Mouse (Mus musculus) limb, embryonic 12.5 days (tissue): ENCODE data around the gene C1ql1. TPM values are rescaled to one million over a fixed set of nuclear protein-coding genes. Genes with fewer than 3 reads are reported as not detected.

Experiments
- ATAC-seq: fragments of 200-750 bp; cut with Nextera tagmentation; 2 replicates; pipeline ENCODE4 v1.8.0; 2017; ENCODE audit warnings: low read depth, moderate TSS enrichment; ENCODE audit not compliant: insufficient number of reproducible peaks, insufficient read depth, low FRiP score, low TSS enrichment
- H3K27ac ChIP-seq: fragments of 300-500 bp; sonication (generic); 2 replicates; pipeline ENCODE4 v1.5.1; 2016; ENCODE audit warnings: mild to moderate bottlenecking, moderate library complexity
- H3K27me3 ChIP-seq: fragments of 300-500 bp; sonication (generic); 2 replicates; pipeline ENCODE4 v1.6.1; 2016; ENCODE audit warnings: mild to moderate bottlenecking, moderate library complexity
- H3K36me3 ChIP-seq: fragments of 300-500 bp; sonication (generic); 2 replicates; pipeline ENCODE4 v1.6.1; 2016; ENCODE audit warnings: mild to moderate bottlenecking, moderate library complexity
- H3K4me1 ChIP-seq: fragments of 300-500 bp; sonication (generic); replicated peaks from 2 replicates; pipeline ENCODE4 v1.6.1; 2016
- H3K4me2 ChIP-seq: fragments of 300-500 bp; sonication (generic); 2 replicates; pipeline ENCODE4 v1.6.1; 2016; ENCODE audit warnings: mild to moderate bottlenecking, moderate library complexity
- H3K4me3 ChIP-seq: fragments of 300-500 bp; sonication (generic); replicated peaks from 2 replicates; pipeline ENCODE4 v1.5.1; 2016; ENCODE audit warnings: mild to moderate bottlenecking
- H3K9ac ChIP-seq: fragments of 300-500 bp; sonication (generic); replicated peaks from 2 replicates; pipeline ENCODE4 v1.6.1; 2016; ENCODE audit warnings: mild to moderate bottlenecking, moderate library complexity
- H3K9me3 ChIP-seq: fragments of 300-500 bp; sonication (generic); 2 replicates; pipeline ENCODE4 v1.6.1; 2016; ENCODE audit warnings: mild to moderate bottlenecking, moderate library complexity
- WGBS: fragments of 180-500 bp; shearing (Covaris S2); methylation state at CpG from one replicate; pipeline ENCODE4 v1.1.7; 2016; 5-methylcytosine and 5-hydroxymethylcytosine counted together
- polyA plus RNA-seq: library from polyadenylated mRNA; unstranded; fragments of >200 nt; fragmentation: Nextera tagmentation; extraction: Ambion mirVana; gene quantifications from 2 replicates; pipeline ENCODE4 v1.2.1, GENCODE M21; 2016

C1ql1 gene
- polyA plus RNA-seq: 1.3 and 1.6 TPM in 2 replicates

- no peak within 1 kb of the TSS; the same call in 1 of the 2 replicates for H3K9ac ChIP-seq
- no peak within 1 kb of the TSS for H3K27ac ChIP-seq
- H3K4me3 ChIP-seq: peak within 1 kb of the TSS; percentile 42
- no peaks in the 10 kb centered on the region for H3K9me3 ChIP-seq
- H3K4me2 ChIP-seq: peak within 1 kb of the TSS; percentile 58
- peaks cover 98% of the 10 kb centered on the region for H3K27me3 ChIP-seq
- no peaks in the 10 kb centered on the region for H3K36me3 ChIP-seq
- WGBS: under 1% methylated on average over 87 of the region's 87 CpGs
- H3K4me1 ChIP-seq: peaks cover 32% of the 10 kb centered on the region
- ATAC-seq: peak; percentile 52
Measured at GRCm38 (mm10) chr11:102946265-102946991, at the start of gene C1ql1. Gene C1ql1 (minus strand): TSS chr11:102946688.

GRCm38 (mm10) chr11:102994952-102995351 lies 48.5 kb upstream of the C1ql1 start:
- ATAC-seq: no peak
- peaks cover 15% of the 10 kb centered on the region for H3K4me1 ChIP-seq
- no peak overlapping the region for H3K27ac ChIP-seq
- H3K4me3 ChIP-seq: no peak overlapping the region
- no peaks in the 10 kb centered on the region for H3K9me3 ChIP-seq
- peaks cover 27% of the 10 kb centered on the region for H3K27me3 ChIP-seq
- H3K9ac ChIP-seq: no peak overlapping the region
- WGBS: 92% methylated on average over 18 of the region's 18 CpGs
- no peak overlapping the region for H3K4me2 ChIP-seq
- peaks cover 66% of the 10 kb centered on the region for H3K36me3 ChIP-seq

DNA sequence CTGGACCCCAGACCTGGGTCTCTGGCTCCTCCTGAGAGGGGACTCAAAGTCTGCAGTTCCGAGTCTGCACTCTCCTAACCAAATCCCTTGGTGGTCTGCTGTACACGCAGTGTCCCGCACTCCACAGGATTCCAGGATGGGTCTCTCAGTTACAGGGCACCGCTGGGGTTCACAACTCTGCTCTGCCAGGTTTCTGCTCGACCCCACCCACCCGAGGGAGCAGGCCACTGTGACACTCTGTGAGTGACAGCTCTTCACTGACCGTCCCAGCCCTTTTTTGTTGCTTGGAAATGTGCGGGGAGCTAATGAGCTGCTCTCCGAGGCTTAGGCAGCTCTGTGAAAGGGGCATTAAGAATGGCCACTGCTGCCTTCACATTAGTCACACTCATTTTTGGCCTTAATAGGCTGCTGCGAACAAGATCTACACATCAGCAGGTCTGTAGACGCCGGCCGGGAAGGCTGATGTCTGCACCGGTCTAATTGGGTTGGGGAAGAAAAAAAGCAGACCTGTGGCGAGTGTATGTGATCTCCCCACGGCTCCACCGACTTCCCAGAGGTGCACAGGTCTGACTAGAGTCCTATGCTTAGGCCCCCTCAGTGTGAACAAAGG lies 47.0 kb upstream of the C1ql1 start:
- peak; percentile 26; the same call in 1 of the 2 replicates for ATAC-seq
- Histone ChIP-seq H3K27me3 (peaks cover 41% of the 10 kb centered on the region), H3K36me3 (peaks cover 51% of the 10 kb centered on the region), H3K4me1 (peaks cover 20% of the 10 kb centered on the region), H3K9ac (no peak overlapping the region), H3K9me3 (no peaks in the 10 kb centered on the region), H3K4me3 (no peak overlapping the region), H3K27ac (no peak overlapping the region), H3K4me2 (no peak overlapping the region)
- WGBS: 52% methylated on average over 17 of the region's 17 CpGs

DNA sequence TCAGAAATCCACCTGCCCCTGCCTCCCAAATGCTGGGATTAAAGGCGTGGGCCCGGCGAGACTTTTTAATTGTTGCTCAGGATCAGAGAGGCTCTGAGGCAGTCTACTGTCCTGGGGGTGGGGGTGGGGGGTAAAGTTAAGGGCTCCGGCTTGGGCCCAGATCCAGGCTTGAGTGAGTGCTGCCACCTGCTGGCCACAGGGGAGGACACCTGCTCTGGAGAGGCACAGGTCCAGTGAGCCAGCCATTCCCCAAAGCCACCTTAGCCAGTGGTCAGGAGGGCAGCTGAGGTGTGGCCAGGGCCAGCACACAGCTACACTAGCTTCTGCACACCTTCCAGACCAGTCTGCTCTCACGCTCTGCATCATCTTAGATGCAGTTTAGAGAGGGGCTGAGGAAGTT lies 46.5 kb upstream of the C1ql1 start:
- WGBS: 2% methylated on average over 5 of the region's 5 CpGs
- H3K4me1 ChIP-seq: peaks cover 20% of the 10 kb centered on the region
- H3K9me3 ChIP-seq: no peaks in the 10 kb centered on the region
- H3K9ac ChIP-seq: no peak overlapping the region
- H3K36me3 ChIP-seq: peaks cover 45% of the 10 kb centered on the region
- H3K27me3 ChIP-seq: peaks cover 45% of the 10 kb centered on the region
- ATAC-seq: no peak
- H3K4me3 ChIP-seq: no peak overlapping the region
- H3K27ac ChIP-seq: no peak overlapping the region
- H3K4me2 ChIP-seq: no peak overlapping the region

DNA sequence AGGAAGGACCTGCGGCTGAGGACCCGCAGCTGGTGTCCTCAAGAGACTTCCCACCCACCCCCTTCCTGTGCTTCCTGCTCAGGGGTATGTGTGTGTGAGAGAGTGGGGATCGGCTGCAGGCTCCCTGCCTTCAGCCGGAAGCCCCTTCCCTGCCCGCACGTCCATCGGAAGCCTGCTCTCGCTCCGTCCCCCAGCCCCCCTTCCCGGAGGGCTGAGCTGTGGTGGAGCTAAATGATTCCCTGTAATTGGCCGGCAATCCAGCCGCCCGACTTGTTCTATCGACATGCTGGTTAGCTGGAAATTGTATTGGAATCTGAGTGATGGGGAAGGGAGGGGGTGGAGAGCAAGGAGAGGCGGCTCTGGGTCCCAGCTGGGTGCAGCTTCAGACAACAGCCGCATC lies 45.2 kb upstream of the C1ql1 start:
- H3K27ac ChIP-seq: no peak overlapping the region
- H3K36me3 ChIP-seq: peaks cover 33% of the 10 kb centered on the region
- H3K9me3 ChIP-seq: no peaks in the 10 kb centered on the region
- peaks cover 52% of the 10 kb centered on the region for H3K27me3 ChIP-seq
- 2% methylated on average over 16 of the region's 16 CpGs for WGBS
- H3K4me1 ChIP-seq: peaks cover 20% of the 10 kb centered on the region
- H3K9ac ChIP-seq: peak overlapping the region; percentile 50
- peak overlapping the region; percentile 53 for H3K4me2 ChIP-seq
- peak overlapping the region; percentile 25 for H3K4me3 ChIP-seq
- ATAC-seq: no peak

GRCm38 (mm10) chr11:102990152-102990663 lies 43.7 kb upstream of the C1ql1 start:
- 2% methylated on average over 29 of the region's 29 CpGs for WGBS
- Histone ChIP-seq H3K4me2 (peak overlapping the region; percentile 75), H3K36me3 (peaks cover 18% of the 10 kb centered on the region), H3K9me3 (no peaks in the 10 kb centered on the region), H3K27ac (no peak overlapping the region), H3K9ac (peak overlapping the region; percentile 50), H3K4me1 (peaks cover 24% of the 10 kb centered on the region), H3K4me3 (peak overlapping the region; percentile 43), H3K27me3 (peaks cover 55% of the 10 kb centered on the region)
- ATAC-seq: no peak

DNA sequence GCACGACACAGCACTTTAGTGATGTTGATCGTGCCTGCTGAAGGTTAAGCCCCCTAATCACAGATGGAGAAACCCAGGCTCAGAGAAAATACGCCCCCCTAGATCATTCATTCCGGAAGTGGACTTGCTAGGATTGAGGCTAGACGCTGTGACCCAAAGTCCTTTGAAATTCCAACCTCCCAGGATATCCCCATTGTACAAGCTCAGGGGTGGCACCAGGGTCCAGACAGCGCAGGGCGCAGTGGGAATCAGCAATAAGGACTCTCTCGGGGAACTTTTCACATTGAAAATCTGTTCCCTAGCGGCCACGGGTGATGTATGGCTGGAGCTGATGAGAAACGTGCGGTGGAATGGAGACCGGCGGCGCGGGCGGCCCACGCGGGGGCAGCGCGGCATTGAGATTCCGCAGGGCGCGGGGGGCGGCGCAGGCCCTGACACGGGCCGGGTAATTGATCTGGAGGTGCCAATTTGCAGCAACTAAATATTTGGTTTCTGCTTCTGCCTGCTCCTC lies 43.2 kb upstream of the C1ql1 start:
- peak overlapping the region; percentile 43 for H3K4me3 ChIP-seq
- 5% methylated on average over 28 of the region's 28 CpGs for WGBS
- H3K4me2 ChIP-seq: peak overlapping the region; percentile 75
- H3K36me3 ChIP-seq: peaks cover 13% of the 10 kb centered on the region
- H3K27ac ChIP-seq: no peak overlapping the region
- peaks cover 24% of the 10 kb centered on the region for H3K4me1 ChIP-seq
- peaks cover 55% of the 10 kb centered on the region for H3K27me3 ChIP-seq
- peak overlapping the region; percentile 50 for H3K9ac ChIP-seq
- no peak for ATAC-seq
- H3K9me3 ChIP-seq: no peaks in the 10 kb centered on the region

- H3K27me3 ChIP-seq: peaks cover 31% of the 10 kb centered on the region
- H3K9me3 ChIP-seq: no peaks in the 10 kb centered on the region
- no peak overlapping the region for H3K4me3 ChIP-seq
- H3K27ac ChIP-seq: no peak overlapping the region
- no peak overlapping the region for H3K9ac ChIP-seq
- H3K4me2 ChIP-seq: no peak overlapping the region
- H3K4me1 ChIP-seq: peaks cover 12% of the 10 kb centered on the region
- WGBS: 54% methylated on average over 6 of the region's 6 CpGs
- H3K36me3 ChIP-seq: no peaks in the 10 kb centered on the region
- ATAC-seq: no peak
Measured at GRCm38 (mm10) chr11:102985160-102985559, 38.7 kb upstream of the C1ql1 start.

GRCm38 (mm10) chr11:102984615-102985014 lies 38.1 kb upstream of the C1ql1 start:
- WGBS: 58% methylated on average over 4 of the region's 4 CpGs

GRCm38 (mm10) chr11:102984086-102984485 lies 37.6 kb upstream of the C1ql1 start:
- Histone ChIP-seq H3K4me1 (0 out of 2 replicates have a peak, but pooled peaks cover 4% of the 10 kb centered on the region), H3K27ac (no peak overlapping the region), H3K4me2 (no peak overlapping the region), H3K36me3 (no peaks in the 10 kb centered on the region), H3K4me3 (no peak overlapping the region), H3K9ac (no peak overlapping the region), H3K9me3 (no peaks in the 10 kb centered on the region), H3K27me3 (peaks cover 20% of the 10 kb centered on the region)
- WGBS: 91% methylated on average over 9 of the region's 9 CpGs
- no peak for ATAC-seq

More at GRCm38 (mm10) chr11:102984615-102985014, 38.1 kb upstream of the C1ql1 start:
- peaks cover 25% of the 10 kb centered on the region for H3K27me3 ChIP-seq
- ATAC-seq: no peak
- no peaks in the 10 kb centered on the region for H3K36me3 ChIP-seq
- H3K4me2 ChIP-seq: no peak overlapping the region
- no peaks in the 10 kb centered on the region for H3K9me3 ChIP-seq
- H3K4me3 ChIP-seq: no peak overlapping the region
- peaks cover 6% of the 10 kb centered on the region for H3K4me1 ChIP-seq
- no peak overlapping the region for H3K9ac ChIP-seq
- no peak overlapping the region for H3K27ac ChIP-seq

DNA sequence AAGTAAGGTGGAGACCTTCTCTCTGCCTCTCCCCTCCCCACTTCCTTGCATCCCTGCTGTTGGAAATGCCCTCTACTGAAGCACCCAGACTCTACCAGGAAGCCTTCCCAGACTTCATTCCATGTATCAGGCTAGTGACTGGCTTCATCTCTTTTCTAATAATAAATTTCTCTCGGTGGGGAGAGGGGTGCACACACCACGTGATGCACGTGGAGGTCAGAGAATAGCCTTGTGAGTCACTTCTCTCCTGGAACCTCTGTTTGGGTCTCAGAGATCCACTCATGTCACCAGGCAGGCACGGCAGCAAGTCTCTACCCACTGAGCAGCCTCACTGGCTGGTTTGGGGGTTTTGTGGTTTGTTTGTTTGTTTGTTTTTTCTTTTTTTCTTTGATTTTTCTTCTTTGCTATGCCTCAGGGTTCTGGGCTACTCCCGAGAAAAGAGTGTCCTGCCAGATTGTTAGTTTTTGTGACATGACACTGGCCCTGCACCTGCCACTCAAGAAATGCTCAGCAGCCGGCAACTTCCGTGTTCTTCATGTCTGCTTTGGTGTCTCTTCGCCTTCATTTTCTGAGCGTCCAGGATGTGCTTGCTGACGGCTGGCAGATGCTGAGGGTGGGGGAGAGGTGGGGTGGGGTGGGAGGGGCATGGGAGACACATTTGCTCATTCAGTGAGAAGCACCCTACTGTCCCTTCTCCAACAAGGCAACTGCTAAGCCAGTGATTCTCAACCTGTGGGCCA lies 34.8 kb upstream of the C1ql1 start:
- Histone ChIP-seq H3K36me3 (no peaks in the 10 kb centered on the region), H3K9me3 (no peaks in the 10 kb centered on the region), H3K4me3 (no peak overlapping the region), H3K4me1 (peaks cover 4% of the 10 kb centered on the region; the same call in 1 of the 2 replicates), H3K9ac (no peak overlapping the region), H3K27ac (no peak overlapping the region), H3K4me2 (no peak overlapping the region), H3K27me3 (peaks cover 3% of the 10 kb centered on the region; the same call in 1 of the 2 replicates)
- ATAC-seq: no peak
- WGBS: 62% methylated on average over 10 of the region's 10 CpGs
